Comparison of ENCODE assay signal across 26 mouse cellular contexts in the genomic region with DNA sequence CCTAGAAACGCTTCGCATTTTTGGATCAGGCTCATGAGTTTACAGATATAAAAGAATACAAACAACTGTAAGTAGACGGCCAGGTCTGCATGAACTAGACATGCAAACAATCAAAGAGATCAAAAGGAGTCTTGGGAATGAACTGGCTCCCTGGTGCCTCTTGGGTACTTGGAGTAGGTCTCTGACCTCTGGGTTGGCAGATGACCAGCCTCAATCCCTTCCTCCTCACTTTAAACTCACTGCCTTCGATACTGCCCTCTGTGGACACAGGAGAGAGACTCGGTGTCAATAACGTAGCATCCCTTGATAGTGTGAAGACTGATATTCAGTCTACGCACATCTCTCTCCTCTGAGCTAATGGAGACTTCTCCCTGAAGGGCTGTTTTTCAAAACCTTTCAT. TPM values are rescaled to one million over a fixed set of nuclear protein-coding genes. Genes with fewer than 3 reads are reported as not detected.
DNase-seq lines count a peak whose midpoint lies in the region; ATAC-seq and TF ChIP-seq lines count a peak whose summit lies in the region.
"Had no signal": no experiment of that assay in that cellular context is flagged by ENCODE, and none has a peak within 500 bp of the region (broad histone marks: within the 10 kb centered on the region; RNA-seq: fewer than 3 reads in every experiment).

No protein-coding gene starts in this region.

- H3K27ac ChIP-seq in kidney, adult 2 months (ENCODE audit: insufficient read depth, low read depth, low read length): no peak overlapping the region
- no peak overlapping the region for H3K27ac ChIP-seq in kidney, embryonic 14.5 days (ENCODE audit: low read depth, low read length)
- no peak overlapping the region for H3K27ac ChIP-seq in liver, adult 2 months (replicated peaks; ENCODE audit: insufficient read depth, low read depth, low read length)
- H3K27ac ChIP-seq: embryonic facial prominence, embryonic 10.5 days; embryonic facial prominence, embryonic 13.5 days; forebrain, embryonic 12.5 days; forebrain, embryonic 15.5 days; heart, embryonic 15.5 days; hindbrain, embryonic 10.5 days; hindbrain, embryonic 13.5 days had no signal

- no peak overlapping the region for H3K4me2 ChIP-seq in kidney, embryonic 14.5 days (replicated peaks; ENCODE audit: low read depth, low read length)
- H3K4me2 ChIP-seq: embryonic facial prominence, embryonic 13.5 days; forebrain, embryonic 12.5 days; forebrain, embryonic 15.5 days; heart, embryonic 12.5 days; heart, embryonic 15.5 days; hindbrain, embryonic 13.5 days had no signal

- H3K4me3 ChIP-seq in kidney, adult 2 months (ENCODE audit: insufficient read depth, low read depth, low read length): no peak overlapping the region
- no peak overlapping the region for H3K4me3 ChIP-seq in kidney, embryonic 14.5 days (ENCODE audit: low read length)
- H3K4me3 ChIP-seq in liver, adult 2 months (ENCODE audit: insufficient read depth, low read depth, low read length): no peak overlapping the region
- H3K4me3 ChIP-seq: embryonic facial prominence, embryonic 10.5 days; embryonic facial prominence, embryonic 13.5 days; erythroblast, embryonic 14.5 days; forebrain, embryonic 12.5 days; forebrain, embryonic 15.5 days; heart, embryonic 12.5 days; heart, embryonic 15.5 days; hindbrain, embryonic 10.5 days; hindbrain, embryonic 13.5 days had no signal

- no peaks in the 10 kb centered on the region for H3K4me1 ChIP-seq in kidney, adult 2 months (ENCODE audit: control insufficient read depth, insufficient read depth, low read length)
- H3K4me1 ChIP-seq in kidney, embryonic 14.5 days (ENCODE audit: control insufficient read depth, insufficient read depth, low read length): no peaks in the 10 kb centered on the region
- no peaks in the 10 kb centered on the region for H3K4me1 ChIP-seq in liver, adult 2 months (ENCODE audit: control insufficient read depth, insufficient read depth, low read length)
- H3K4me1 ChIP-seq: forebrain, embryonic 12.5 days; forebrain, embryonic 15.5 days; heart, embryonic 12.5 days; heart, embryonic 15.5 days; hindbrain, embryonic 13.5 days had no signal

- no peaks in the 10 kb centered on the region for H3K36me3 ChIP-seq in kidney, adult 2 months (ENCODE audit: control insufficient read depth, insufficient read depth, low read length)
- no peaks in the 10 kb centered on the region for H3K36me3 ChIP-seq in kidney, embryonic 14.5 days (ENCODE audit: control insufficient read depth, insufficient read depth, low read length)
- no peaks in the 10 kb centered on the region for H3K36me3 ChIP-seq in liver, adult 2 months (ENCODE audit: control insufficient read depth, insufficient read depth, low read length)
- H3K36me3 ChIP-seq: embryonic facial prominence, embryonic 10.5 days; embryonic facial prominence, embryonic 13.5 days; forebrain, embryonic 12.5 days; forebrain, embryonic 15.5 days; heart, embryonic 12.5 days; heart, embryonic 15.5 days; hindbrain, embryonic 10.5 days; hindbrain, embryonic 13.5 days had no signal

- no peaks in the 10 kb centered on the region for H3K79me2 ChIP-seq in liver, adult 2 months (ENCODE audit: control insufficient read depth, insufficient read depth, low read length)

- H3K9me3 ChIP-seq in kidney, embryonic 14.5 days (ENCODE audit: control insufficient read depth, low read length): no peaks in the 10 kb centered on the region
- H3K9me3 ChIP-seq: embryonic facial prominence, embryonic 10.5 days; embryonic facial prominence, embryonic 13.5 days; forebrain, embryonic 12.5 days; forebrain, embryonic 15.5 days; heart, embryonic 12.5 days; heart, embryonic 15.5 days; hindbrain, embryonic 10.5 days; hindbrain, embryonic 13.5 days had no signal

- 61% methylated on average over 7 of the region's 7 CpGs for WGBS in kidney, adult 2 months
- 69% methylated on average over 7 of the region's 7 CpGs for WGBS in kidney, embryonic 14.5 days
- WGBS in liver, adult 2 months: 48% methylated on average over 7 of the region's 7 CpGs

- TF ChIP-seq POLR2A in kidney, adult 2 months (IDR thresholded peaks at IDR 0.05; ENCODE audit: low read depth, low read length): no peak
- TF ChIP-seq POLR2A in liver, adult 2 months (IDR thresholded peaks at IDR 0.05; ENCODE audit: extremely low read depth, insufficient read depth, low read length): no peak

- no peak for TF ChIP-seq CTCF in kidney, adult 2 months (conservative IDR thresholded peaks at IDR 0.05; ENCODE audit: insufficient read depth, insufficient read length, low read depth, low read length)
- no peak for TF ChIP-seq CTCF in liver, adult 2 months (IDR thresholded peaks at IDR 0.05; ENCODE audit: low read depth, low read length)

- no peak overlapping the region for H3K9ac ChIP-seq in kidney, embryonic 14.5 days (ENCODE audit: low read depth, low read length)
- H3K9ac ChIP-seq in liver, adult 2 months (ENCODE audit: low read depth, low read length): no peak overlapping the region
- H3K9ac ChIP-seq: embryonic facial prominence, embryonic 13.5 days; forebrain, embryonic 12.5 days; forebrain, embryonic 15.5 days; heart, embryonic 12.5 days; heart, embryonic 15.5 days; hindbrain, embryonic 13.5 days had no signal

- no peaks in the 10 kb centered on the region for H3K27me3 ChIP-seq in kidney, adult 2 months (replicated peaks; ENCODE audit: control insufficient read depth, insufficient read depth, low read length)
- no peaks in the 10 kb centered on the region for H3K27me3 ChIP-seq in kidney, embryonic 14.5 days (ENCODE audit: control insufficient read depth, insufficient read depth, low read length)
- H3K27me3 ChIP-seq in liver, adult 2 months (ENCODE audit: control insufficient read depth, insufficient read depth, low read length): no peaks in the 10 kb centered on the region
- H3K27me3 ChIP-seq: embryonic facial prominence, embryonic 13.5 days; forebrain, embryonic 12.5 days; forebrain, embryonic 15.5 days had no signal

- DNase-seq in kidney, adult 2 months: peak; percentile 62
- DNase-seq in liver, adult 2 months (ENCODE audit: extremely low read depth, low read depth, low spot score): peak; percentile 2
- no peak for DNase-seq in liver
- DNase-seq in kidney, postnatal 25 days: peak; percentile 49 to 54
- no peak for DNase-seq in left cerebral cortex, adult 9 months (ENCODE audit: low spot score in 2 of 2)
- DNase-seq: adrenal gland, adult 8-10 months; adrenal gland, postnatal 25 days; cerebellum, adult 11-12 months; cerebellum, adult 8-10 months; cerebellum, postnatal 36 days; embryo, embryonic 11 days; gastrocnemius, postnatal 25 days; heart, adult 18-20 months; heart, postnatal 10 days; heart, postnatal 36 days had no signal

- no peak for ATAC-seq in kidney, embryonic 14.5 days (ENCODE audit: low FRiP score, low TSS enrichment)
- ATAC-seq: activated CD4-positive, CD25-positive, alpha-beta regulatory T cell, adult 4 months; forebrain, embryonic 15.5 days had no signal

RNA-seq across cellular contexts. Expression of gene Zbed3, which starts 35.4 kb away (rescaled TPM):
- 44.7 and 46.1 TPM in 2 replicates for polyA plus RNA-seq in kidney, adult 2 months (2012; rRNA removed)
- 73.0 and 90.4 TPM in 2 replicates for polyA plus RNA-seq in kidney, embryonic 14.5 days (2014; fragmentation: Nextera tagmentation; extraction: Ambion mirVana)
- 1.1 and 1.9 TPM in 2 replicates for total RNA-seq in liver, adult 2 months (2014; rRNA removed)
- 4.4 and 5.4 TPM in 2 replicates for polyA plus RNA-seq in liver, adult 2 months (2012; rRNA removed)

RNA-seq across cellular contexts. Expression of gene Pde8b, which starts 37.9 kb away (rescaled TPM):
- 10.1 TPM in 2 replicates for polyA plus RNA-seq in kidney, adult 2 months (2012; rRNA removed)
- polyA plus RNA-seq in kidney, embryonic 14.5 days (2014; fragmentation: Nextera tagmentation; extraction: Ambion mirVana): 7.1 and 9.5 TPM in 2 replicates
- 1.4 and 3.7 TPM in 2 replicates for total RNA-seq in liver, adult 2 months (2014; rRNA removed)
- polyA plus RNA-seq in liver, adult 2 months (2012; rRNA removed): 0.50 and 1.5 TPM in 2 replicates

Comparison
In these comparisons a context has a peak if more than half of its experiments do, and no peak if none do; other contexts are left out.
1. DNase-seq: peak in kidney, adult 2 months (single experiment), liver, adult 2 months (single experiment) and kidney, postnatal 25 days (2 of 2); none in liver (single experiment) and left cerebral cortex, adult 9 months (0 of 2).